Mouse (Mus musculus): ENCODE results near the gene Slc25a21. TPM values are rescaled to one million over a fixed set of nuclear protein-coding genes. Genes with fewer than 3 reads are reported as not detected.

The Slc25a21 gene
- polyA plus RNA-seq, 1 experiment from 2014 or later = 1.3 TPM

DNA sequence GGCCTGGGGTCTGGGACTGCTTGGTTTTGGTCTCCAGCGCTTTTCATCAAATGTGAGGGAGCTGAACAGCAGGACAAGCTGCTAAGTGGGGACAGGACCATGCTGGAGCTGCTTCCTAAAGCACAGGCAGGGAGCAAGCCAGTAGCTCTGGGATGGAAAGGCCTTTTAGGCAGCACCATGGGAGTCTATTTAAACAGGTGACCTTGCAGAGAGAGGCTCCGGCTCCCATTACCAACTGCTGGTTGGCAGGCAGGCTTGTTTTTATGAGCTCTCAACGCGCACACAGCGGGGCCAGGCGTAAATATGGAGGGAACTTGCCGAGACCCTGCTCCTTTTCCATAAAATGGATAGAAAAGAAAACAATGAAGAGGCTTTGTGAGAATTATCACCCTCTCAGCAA is 292.1 kb downstream of the Slc25a21 start:
- Histone ChIP-seq H3K4me3 (ENCODE audit: low read depth, low read length) (no peak overlapping the region), H3K27ac (replicated peaks; ENCODE audit: low read depth, low read length) (0 out of 2 replicates have a peak overlapping the region, but pooled peaks have one; percentile 22), H3K36me3 (ENCODE audit: control insufficient read depth, insufficient read depth, low read length) (no peaks in the 10 kb centered on the region), H3K9ac (ENCODE audit: low read length) (no peak overlapping the region), H3K4me2 (ENCODE audit: low read depth, severe bottlenecking) (no peak overlapping the region), H3K9me3 (ENCODE audit: control insufficient read depth, low read length) (no peaks in the 10 kb centered on the region), H3K27me3 (ENCODE audit: control insufficient read depth, insufficient read depth, low read length) (no peaks in the 10 kb centered on the region), H3K4me1 (ENCODE audit: control insufficient read depth, insufficient read depth, low read length) (no peaks in the 10 kb centered on the region)
- WGBS = 19% methylated on average over 7 of the region's 7 CpGs
- ATAC-seq (ENCODE audit: insufficient number of reproducible peaks, low FRiP score, low TSS enrichment, low read depth) (peak; percentile 67; the same call in 1 of the 2 replicates), DNase-seq (ENCODE audit: low spot score) (peak; percentile 60)

DNA sequence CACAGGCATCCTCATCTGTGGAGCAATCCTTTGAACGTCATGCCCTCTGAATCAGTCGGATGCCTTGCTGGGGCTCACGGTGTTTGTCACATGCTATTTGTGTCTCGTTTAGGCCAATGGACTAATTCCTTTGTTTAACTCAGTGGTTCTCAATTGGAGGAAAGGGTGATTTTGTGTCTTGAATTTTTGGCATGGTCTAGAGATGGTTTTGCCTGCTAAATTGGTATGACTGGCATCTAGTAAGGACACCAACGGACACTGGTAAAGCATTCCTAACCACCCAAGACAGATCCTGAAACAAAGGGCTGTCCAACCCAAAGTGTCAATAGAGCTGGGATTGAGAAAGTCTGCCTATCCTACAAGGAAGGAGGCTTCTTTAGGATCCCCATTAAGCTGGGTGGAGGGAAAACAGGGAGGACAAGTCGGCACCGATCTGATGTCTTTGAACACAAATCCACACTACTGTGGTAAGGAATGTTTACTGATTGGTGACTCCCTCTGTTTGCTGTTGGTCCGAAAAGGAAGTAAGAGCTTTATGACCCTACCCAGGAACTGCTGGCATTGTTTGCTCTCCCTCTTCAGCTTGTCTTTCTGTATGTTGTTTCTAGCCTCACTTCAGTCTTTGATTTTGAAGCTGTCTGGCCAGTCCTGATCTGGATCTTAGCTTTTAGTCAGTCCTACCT is 294.4 kb downstream of the Slc25a21 start:
- Histone ChIP-seq H3K9ac (ENCODE audit: low read length) (no peak overlapping the region), H3K9me3 (ENCODE audit: control insufficient read depth, low read length) (no peaks in the 10 kb centered on the region), H3K27me3 (ENCODE audit: control insufficient read depth, insufficient read depth, low read length) (no peaks in the 10 kb centered on the region), H3K4me2 (ENCODE audit: low read depth, severe bottlenecking) (no peak overlapping the region), H3K36me3 (ENCODE audit: control insufficient read depth, insufficient read depth, low read length) (no peaks in the 10 kb centered on the region), H3K27ac (replicated peaks; ENCODE audit: low read depth, low read length) (no peak overlapping the region), H3K4me3 (ENCODE audit: low read depth, low read length) (no peak overlapping the region), H3K4me1 (ENCODE audit: control insufficient read depth, insufficient read depth, low read length) (peaks cover 5% of the 10 kb centered on the region; the same call in 1 of the 2 replicates)
- 72% methylated on average over 8 of the region's 8 CpGs for WGBS
- no peak for DNase-seq (ENCODE audit: low spot score)
- no peak for ATAC-seq (ENCODE audit: insufficient number of reproducible peaks, low FRiP score, low TSS enrichment, low read depth)

DNA sequence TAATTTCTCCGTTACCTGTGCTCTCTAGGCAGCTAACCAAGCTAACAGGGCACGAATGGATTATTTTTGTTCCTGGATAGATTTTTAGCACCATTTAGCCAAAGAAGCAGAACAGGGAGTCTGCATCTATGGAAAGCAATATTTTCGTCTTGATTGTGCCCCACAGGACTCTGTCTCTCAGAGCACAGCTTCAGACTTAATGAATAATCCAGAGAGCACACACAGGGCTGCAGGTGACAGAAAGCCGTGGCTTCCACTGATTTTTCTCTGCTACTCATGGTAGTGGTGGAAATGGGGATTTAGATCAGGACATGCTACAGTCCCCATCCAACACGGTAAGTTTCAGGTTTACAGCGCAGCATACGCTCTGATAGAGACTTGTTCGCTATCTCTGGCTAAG is 299.3 kb downstream of the Slc25a21 start:
- 64% methylated on average over 8 of the region's 8 CpGs for WGBS
- no peak for DNase-seq (ENCODE audit: low spot score)
- Histone ChIP-seq H3K4me2 (ENCODE audit: low read depth, severe bottlenecking) (no peak overlapping the region), H3K9me3 (ENCODE audit: control insufficient read depth, low read length) (no peaks in the 10 kb centered on the region), H3K4me1 (ENCODE audit: control insufficient read depth, insufficient read depth, low read length) (peaks cover 10% of the 10 kb centered on the region), H3K27ac (replicated peaks; ENCODE audit: low read depth, low read length) (no peak overlapping the region), H3K4me3 (ENCODE audit: low read depth, low read length) (no peak overlapping the region), H3K36me3 (ENCODE audit: control insufficient read depth, insufficient read depth, low read length) (no peaks in the 10 kb centered on the region), H3K27me3 (ENCODE audit: control insufficient read depth, insufficient read depth, low read length) (0 out of 2 replicates have a peak, but pooled peaks cover 2% of the 10 kb centered on the region), H3K9ac (ENCODE audit: low read length) (no peak overlapping the region)
- no peak for ATAC-seq (ENCODE audit: insufficient number of reproducible peaks, low FRiP score, low TSS enrichment, low read depth)

DNA sequence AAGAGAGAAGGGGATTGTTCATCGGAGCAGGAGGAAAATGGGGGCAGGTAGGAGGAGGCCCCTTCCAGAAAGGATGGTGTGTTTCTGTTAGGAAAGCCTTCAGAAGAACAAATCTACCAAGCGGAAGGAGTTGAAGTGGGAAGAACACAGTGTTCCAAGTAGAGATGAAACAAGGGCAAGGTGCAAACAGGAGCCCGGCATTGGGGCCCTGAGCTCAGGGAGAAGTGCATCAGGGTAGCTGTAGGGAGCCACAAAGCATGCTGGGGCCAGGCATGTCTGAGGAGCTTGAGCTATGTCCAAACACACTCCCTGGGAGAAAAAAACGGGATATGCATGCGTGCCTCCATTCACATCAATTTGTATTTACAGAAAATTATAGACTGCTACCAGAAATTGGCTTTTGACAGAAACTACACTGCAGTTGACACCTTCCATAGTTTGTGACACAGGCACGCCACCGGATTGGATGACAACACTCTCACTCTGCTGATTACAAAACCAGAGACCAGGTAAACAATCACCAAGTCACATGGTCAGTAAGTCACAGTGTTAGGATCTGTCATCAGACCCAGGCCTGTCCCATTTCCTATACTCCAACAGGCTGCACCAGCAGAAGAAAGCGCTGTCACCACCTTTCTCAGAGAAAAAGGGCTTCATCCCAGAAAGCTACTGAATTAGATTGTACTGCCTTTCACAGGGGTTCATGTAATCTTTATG is 299.9 kb downstream of the Slc25a21 start:
- Histone ChIP-seq H3K36me3 (ENCODE audit: control insufficient read depth, insufficient read depth, low read length) (no peaks in the 10 kb centered on the region), H3K9ac (ENCODE audit: low read length) (no peak overlapping the region), H3K27me3 (ENCODE audit: control insufficient read depth, insufficient read depth, low read length) (0 out of 2 replicates have a peak, but pooled peaks cover 2% of the 10 kb centered on the region), H3K4me3 (ENCODE audit: low read depth, low read length) (no peak overlapping the region), H3K27ac (replicated peaks; ENCODE audit: low read depth, low read length) (no peak overlapping the region), H3K4me1 (ENCODE audit: control insufficient read depth, insufficient read depth, low read length) (peaks cover 10% of the 10 kb centered on the region), H3K4me2 (ENCODE audit: low read depth, severe bottlenecking) (no peak overlapping the region), H3K9me3 (ENCODE audit: control insufficient read depth, low read length) (no peaks in the 10 kb centered on the region)
- DNase-seq (ENCODE audit: low spot score) (no peak), ATAC-seq (ENCODE audit: insufficient number of reproducible peaks, low FRiP score, low TSS enrichment, low read depth) (no peak)
- WGBS = 81% methylated on average over 8 of the region's 8 CpGs

DNA sequence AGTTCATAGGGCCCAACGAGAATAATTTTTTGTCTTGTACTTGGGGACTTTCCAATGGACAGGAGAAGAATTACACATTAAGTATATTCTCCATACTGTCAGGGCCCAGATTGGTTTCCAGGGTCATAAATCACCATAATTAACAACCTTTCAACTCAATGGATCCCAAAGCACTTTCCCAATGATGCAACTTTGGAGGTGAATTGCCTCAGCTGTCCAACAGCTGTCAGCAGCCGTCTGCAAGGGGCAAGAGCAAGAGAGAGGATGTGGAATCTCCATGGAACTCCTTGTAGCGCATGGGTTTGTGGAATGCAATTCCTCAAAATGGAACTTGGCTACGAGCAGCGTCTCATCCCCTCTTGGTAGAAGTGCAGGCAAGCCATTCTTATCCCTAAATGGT is 302.3 kb downstream of the Slc25a21 start:
- ATAC-seq (ENCODE audit: insufficient number of reproducible peaks, low FRiP score, low TSS enrichment, low read depth) = no peak
- Histone ChIP-seq H3K4me1 (ENCODE audit: control insufficient read depth, insufficient read depth, low read length) (peaks cover 10% of the 10 kb centered on the region), H3K9me3 (ENCODE audit: control insufficient read depth, low read length) (no peaks in the 10 kb centered on the region), H3K9ac (ENCODE audit: low read length) (no peak overlapping the region), H3K36me3 (ENCODE audit: control insufficient read depth, insufficient read depth, low read length) (no peaks in the 10 kb centered on the region), H3K27me3 (ENCODE audit: control insufficient read depth, insufficient read depth, low read length) (0 out of 2 replicates have a peak, but pooled peaks cover 2% of the 10 kb centered on the region), H3K4me2 (ENCODE audit: low read depth, severe bottlenecking) (no peak overlapping the region), H3K4me3 (ENCODE audit: low read depth, low read length) (no peak overlapping the region), H3K27ac (replicated peaks; ENCODE audit: low read depth, low read length) (no peak overlapping the region)
- DNase-seq (ENCODE audit: low spot score) = no peak
- 54% methylated on average over 5 of the region's 5 CpGs for WGBS

DNA sequence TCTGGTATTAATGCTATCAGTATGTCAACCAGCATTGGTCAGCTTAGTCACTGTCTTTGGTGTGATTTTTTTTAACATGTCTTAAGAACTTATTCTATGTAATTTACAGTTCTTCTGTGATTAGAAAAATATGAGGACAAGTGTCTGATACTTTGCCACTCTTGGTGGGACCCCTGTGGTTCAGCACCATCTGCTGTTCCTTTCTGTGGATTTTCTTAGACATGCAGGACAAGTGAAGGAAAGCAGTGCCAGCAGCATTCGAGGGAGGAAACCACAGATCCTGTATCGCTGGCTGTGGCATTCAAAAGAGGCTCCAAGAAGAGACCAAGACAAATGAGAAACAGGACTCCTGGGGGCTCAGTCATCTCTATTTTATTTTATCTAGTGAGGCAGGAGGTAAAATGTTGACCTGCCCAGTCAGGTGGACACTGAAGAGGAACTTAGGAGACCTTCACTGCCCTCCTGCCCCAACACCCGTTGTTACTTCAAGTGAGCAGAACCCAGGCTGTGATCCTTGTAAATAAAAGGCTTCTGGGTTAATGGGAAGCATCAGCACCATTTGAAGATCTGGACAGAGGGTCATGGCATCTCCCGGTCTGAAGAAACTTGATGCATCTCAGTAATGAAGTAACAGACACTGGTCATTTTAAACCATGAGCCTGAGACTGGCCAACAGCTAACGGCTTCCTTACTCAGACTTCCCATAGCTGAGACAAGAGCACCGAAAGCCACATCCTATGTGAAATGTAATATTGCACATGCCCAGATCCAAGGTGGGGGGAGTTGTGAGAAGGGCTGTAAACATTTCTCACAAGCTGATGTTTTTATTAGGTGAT is 306.2 kb downstream of the Slc25a21 start:
- ATAC-seq (ENCODE audit: insufficient number of reproducible peaks, low FRiP score, low TSS enrichment, low read depth) (no peak), DNase-seq (ENCODE audit: low spot score) (no peak)
- Histone ChIP-seq H3K27ac (replicated peaks; ENCODE audit: low read depth, low read length) (no peak overlapping the region), H3K27me3 (ENCODE audit: control insufficient read depth, insufficient read depth, low read length) (no peaks in the 10 kb centered on the region), H3K4me3 (ENCODE audit: low read depth, low read length) (no peak overlapping the region), H3K9me3 (ENCODE audit: control insufficient read depth, low read length) (no peaks in the 10 kb centered on the region), H3K4me2 (ENCODE audit: low read depth, severe bottlenecking) (no peak overlapping the region), H3K4me1 (ENCODE audit: control insufficient read depth, insufficient read depth, low read length) (no peaks in the 10 kb centered on the region), H3K9ac (ENCODE audit: low read length) (no peak overlapping the region), H3K36me3 (ENCODE audit: control insufficient read depth, insufficient read depth, low read length) (no peaks in the 10 kb centered on the region)
- 19% methylated on average over 6 of the region's 6 CpGs for WGBS

DNA sequence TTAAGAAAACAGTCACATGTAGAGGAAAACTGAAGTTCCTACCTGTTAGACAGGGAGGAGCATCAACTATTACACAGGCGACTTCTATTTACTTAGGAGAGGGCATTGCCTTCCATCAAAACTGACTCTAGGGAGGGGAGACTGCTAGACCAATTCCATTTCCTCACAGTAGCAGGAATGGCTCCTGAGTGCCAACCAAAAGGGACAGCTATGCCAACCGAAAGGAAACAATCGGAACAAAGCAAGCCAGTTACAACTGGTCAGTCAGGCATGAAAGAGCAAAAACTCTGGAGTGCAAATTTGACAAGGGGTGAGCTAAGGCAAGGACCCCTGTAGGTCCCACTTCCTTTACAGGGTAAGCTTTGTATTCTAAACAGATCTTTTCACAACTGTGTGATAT is 319.5 kb downstream of the Slc25a21 start:
- no peak overlapping the region for H3K4me3 ChIP-seq (ENCODE audit: low read depth, low read length)
- DNase-seq (ENCODE audit: low spot score) = no peak
- no peak overlapping the region for H3K9ac ChIP-seq (ENCODE audit: low read length)
- no peaks in the 10 kb centered on the region for H3K36me3 ChIP-seq (ENCODE audit: control insufficient read depth, insufficient read depth, low read length)
- no peak overlapping the region for H3K4me2 ChIP-seq (ENCODE audit: low read depth, severe bottlenecking)
- no peaks in the 10 kb centered on the region for H3K9me3 ChIP-seq (ENCODE audit: control insufficient read depth, low read length)
- H3K4me1 ChIP-seq (ENCODE audit: control insufficient read depth, insufficient read depth, low read length) = no peaks in the 10 kb centered on the region
- no peak overlapping the region for H3K27ac ChIP-seq (replicated peaks; ENCODE audit: low read depth, low read length)
- ATAC-seq (ENCODE audit: insufficient number of reproducible peaks, low FRiP score, low TSS enrichment, low read depth) = no peak
- 84% methylated on average over 3 of the region's 3 CpGs for WGBS
- no peaks in the 10 kb centered on the region for H3K27me3 ChIP-seq (ENCODE audit: control insufficient read depth, insufficient read depth, low read length)

DNA sequence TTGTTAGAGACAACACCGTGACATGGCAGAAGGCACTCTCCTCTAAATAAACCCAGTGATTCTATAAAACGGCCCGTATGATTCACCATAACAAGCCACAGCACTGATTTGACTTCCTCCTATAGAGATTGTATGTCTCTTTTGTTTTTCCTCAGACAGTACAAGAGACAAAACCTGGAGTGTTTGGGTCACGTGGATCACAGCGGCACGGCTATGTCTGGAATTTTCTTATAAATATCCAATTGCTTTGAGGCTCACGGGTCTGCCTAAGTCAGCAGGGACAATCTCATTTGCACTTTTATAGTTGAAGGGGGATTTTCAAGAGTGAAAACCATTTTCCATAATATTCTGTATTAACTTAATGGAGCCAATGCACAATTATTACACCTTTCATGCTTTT is 320.7 kb downstream of the Slc25a21 start:
- Histone ChIP-seq H3K9ac (ENCODE audit: low read length) (no peak overlapping the region), H3K27me3 (ENCODE audit: control insufficient read depth, insufficient read depth, low read length) (no peaks in the 10 kb centered on the region), H3K4me3 (ENCODE audit: low read depth, low read length) (no peak overlapping the region), H3K36me3 (ENCODE audit: control insufficient read depth, insufficient read depth, low read length) (no peaks in the 10 kb centered on the region), H3K27ac (replicated peaks; ENCODE audit: low read depth, low read length) (no peak overlapping the region), H3K4me1 (ENCODE audit: control insufficient read depth, insufficient read depth, low read length) (no peaks in the 10 kb centered on the region), H3K4me2 (ENCODE audit: low read depth, severe bottlenecking) (no peak overlapping the region), H3K9me3 (ENCODE audit: control insufficient read depth, low read length) (no peaks in the 10 kb centered on the region)
- DNase-seq (ENCODE audit: low spot score) = no peak
- WGBS = 49% methylated on average over 7 of the region's 7 CpGs
- ATAC-seq (ENCODE audit: insufficient number of reproducible peaks, low FRiP score, low TSS enrichment, low read depth) = no peak

Measured in limb, embryonic 11.5 days (tissue).